Mouse (Mus musculus): Measurements from ENCODE around the gene Cerk. TPM values are rescaled to one million over a fixed set of nuclear protein-coding genes. Genes with fewer than 3 reads are reported as not detected.
"Not testable (repeated sequence)": the region's sequence is repeated elsewhere in the genome, so short reads cannot be mapped to it uniquely, and the experiment has no call there.

Gene Cerk
- total RNA-seq (2021): 10 to 100 TPM; 55.1 to 58.1 TPM

DNA sequence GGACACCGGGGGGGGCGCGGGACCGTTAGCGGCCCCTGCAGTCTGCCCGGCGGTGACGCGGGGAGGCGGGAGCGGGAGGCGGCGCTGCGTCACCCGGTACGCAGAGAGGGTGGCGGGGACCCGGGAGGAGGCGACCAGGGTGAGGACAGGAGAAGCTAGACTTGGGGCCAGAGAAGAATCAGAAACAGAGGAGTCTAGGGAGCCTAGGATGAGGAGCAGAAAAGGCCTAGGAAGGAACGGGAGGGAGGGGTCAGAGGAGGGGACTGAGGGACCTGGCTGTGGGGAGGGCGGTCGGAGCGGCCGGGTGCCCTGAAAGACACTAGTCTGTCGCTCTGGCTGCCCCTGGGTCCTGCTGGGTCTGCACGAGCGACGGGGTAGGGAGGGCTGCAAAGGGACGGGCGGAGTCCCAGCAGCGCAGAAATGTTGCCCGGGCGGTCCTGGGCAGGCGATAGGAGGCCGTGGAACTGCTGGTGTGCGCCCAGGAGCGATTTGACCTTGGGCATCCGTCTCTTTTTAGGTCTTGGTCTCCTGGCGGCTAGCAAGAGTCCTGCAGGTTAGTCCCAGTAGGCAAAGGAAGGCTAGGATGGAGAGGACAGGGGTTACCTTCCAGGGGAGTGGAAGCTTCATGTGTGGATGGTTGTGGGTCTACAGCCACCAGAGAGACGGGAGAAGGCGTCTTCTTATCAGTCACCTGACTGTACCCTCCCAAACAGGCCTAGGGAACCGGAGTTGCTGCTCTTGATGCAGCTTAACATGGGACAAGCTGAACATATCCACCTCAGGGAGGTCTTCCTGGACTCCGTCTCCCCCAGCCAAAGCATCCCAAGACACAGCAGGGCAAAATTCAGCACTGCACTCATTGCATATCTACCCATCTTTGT, at the start of gene Cerk:
Gene Cerk (minus strand): TSS at position 453 of the 881 bp plus-strand sequence.
- DNase-seq (ENCODE audit: low spot score in 2 of 2): peak; percentile 88 to 89
- intact Hi-C loops (cut with DNase I): no loop called here

DNA sequence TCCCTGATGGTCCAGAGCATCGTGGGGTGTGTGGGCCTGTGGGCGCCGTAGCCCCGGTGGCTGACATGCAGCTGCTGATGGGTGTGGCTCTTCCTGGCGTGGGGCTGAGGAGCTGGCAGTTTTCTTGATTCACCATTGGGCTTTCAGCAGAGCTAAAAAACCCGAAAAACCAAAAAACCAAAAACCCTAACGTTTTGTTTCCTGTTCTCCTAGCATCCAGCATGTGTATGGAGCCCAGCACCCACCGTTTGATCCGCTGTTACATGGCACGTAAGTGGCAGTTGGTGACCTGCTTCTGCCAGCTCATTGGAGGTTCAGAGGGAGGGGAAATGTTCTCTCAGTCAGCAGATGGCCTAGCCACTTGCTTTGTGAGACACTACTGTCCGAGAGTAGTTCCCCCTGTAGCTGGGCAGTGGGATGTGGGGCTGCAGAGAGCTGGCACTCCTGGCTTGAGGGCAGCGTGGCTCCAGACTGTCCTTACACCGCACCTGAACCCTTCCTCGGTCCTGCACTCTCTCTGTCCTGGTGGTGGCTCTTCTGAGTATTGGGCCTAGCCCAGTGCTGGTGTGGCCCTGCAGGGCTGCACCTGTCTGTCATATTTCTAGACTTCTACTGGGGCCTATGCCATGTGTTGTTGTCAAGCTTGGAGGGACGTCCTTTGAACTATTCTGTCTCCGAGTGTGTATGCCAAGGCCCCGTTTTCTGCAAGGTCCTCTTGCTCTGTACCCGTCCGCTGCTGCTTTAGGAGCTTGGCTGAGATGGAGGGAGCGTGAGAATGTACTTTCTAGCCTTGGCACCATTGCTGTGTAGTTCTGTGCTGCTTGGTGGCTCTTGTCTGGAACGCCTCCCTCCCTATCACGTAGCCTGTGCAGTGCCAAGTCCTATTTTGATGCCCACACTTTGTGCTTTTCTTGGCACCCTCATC, 48.8 kb upstream of the Cerk start:
- intact Hi-C loops (cut with DNase I): no loop called here
- peak; percentile 68 to 76 for DNase-seq (ENCODE audit: low spot score in 2 of 2)

GRCm38 (mm10) chr15:86234001-86234400, 48.1 kb upstream of the Cerk start:
- no peak for DNase-seq (ENCODE audit: low spot score in 2 of 2)
- intact Hi-C loops (cut with DNase I): no loop called here

DNA sequence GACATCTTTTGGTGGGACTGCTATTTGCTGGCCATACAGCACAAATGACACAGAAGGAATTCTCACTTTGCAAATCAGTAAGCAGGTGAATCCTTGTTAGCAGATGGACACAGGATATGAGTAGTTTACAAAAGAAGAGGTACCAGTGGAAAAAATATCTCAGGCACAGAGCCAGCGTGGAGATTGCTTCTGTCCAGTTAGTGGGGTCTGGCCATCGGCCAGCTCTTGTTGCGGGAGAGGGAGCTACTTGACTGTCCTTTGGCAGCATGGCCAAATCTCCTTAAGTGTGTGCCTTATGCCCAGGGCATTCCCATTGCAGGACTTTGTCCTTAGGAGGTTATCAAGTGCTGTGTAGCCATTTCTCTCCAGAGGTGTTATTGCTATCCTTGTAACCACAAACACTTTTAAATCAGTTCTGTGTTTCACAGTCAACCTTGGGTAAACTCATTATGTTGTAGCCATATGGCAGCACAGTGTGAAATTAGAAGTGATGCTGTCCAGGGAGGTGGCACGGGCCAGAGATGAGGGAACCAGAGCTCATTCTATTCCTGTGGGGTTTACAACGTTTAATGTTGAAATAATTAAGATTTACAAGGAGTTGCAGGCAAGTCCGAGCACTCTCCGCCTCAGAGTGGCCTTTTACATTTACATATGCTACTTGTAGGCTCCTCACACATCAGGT, 46.0 kb upstream of the Cerk start:
- intact Hi-C loops (cut with DNase I): no loop called here
- DNase-seq (ENCODE audit: low spot score in 2 of 2): no peak

GRCm38 (mm10) chr15:86231170-86231569, 45.2 kb upstream of the Cerk start:
- DNase-seq (ENCODE audit: low spot score in 2 of 2): no peak
- intact Hi-C loops (cut with DNase I): no loop called here

- intact Hi-C loops (cut with DNase I): loop anchor here (5.0 kb wide), 2 partner anchors 47 to 72 kb away; no protein-coding TSS in a partner anchor
- no peak for DNase-seq (ENCODE audit: low spot score in 2 of 2)
These were observed 43.7 kb upstream of the Cerk start for GRCm38 (mm10) chr15:86229623-86230022.

GRCm38 (mm10) chr15:86229088-86229487, 43.1 kb upstream of the Cerk start:
- DNase-seq (ENCODE audit: low spot score in 2 of 2): no peak
- intact Hi-C loops (cut with DNase I): loop anchor here (5.0 kb wide), 2 partner anchors 47 to 72 kb away; no protein-coding TSS in a partner anchor

GRCm38 (mm10) chr15:86228186-86228585, 42.2 kb upstream of the Cerk start:
- no peak for DNase-seq (ENCODE audit: low spot score in 2 of 2)
- intact Hi-C loops (cut with DNase I): loop anchor here (5.0 kb wide), 2 partner anchors 46 to 71 kb away; no protein-coding TSS in a partner anchor

GRCm38 (mm10) chr15:86226968-86227367, 41.0 kb upstream of the Cerk start:
- intact Hi-C loops (cut with DNase I): loop anchor here (5.0 kb wide), 2 partner anchors 45 to 70 kb away; no protein-coding TSS in a partner anchor
- DNase-seq (ENCODE audit: low spot score in 2 of 2): no peak

DNA sequence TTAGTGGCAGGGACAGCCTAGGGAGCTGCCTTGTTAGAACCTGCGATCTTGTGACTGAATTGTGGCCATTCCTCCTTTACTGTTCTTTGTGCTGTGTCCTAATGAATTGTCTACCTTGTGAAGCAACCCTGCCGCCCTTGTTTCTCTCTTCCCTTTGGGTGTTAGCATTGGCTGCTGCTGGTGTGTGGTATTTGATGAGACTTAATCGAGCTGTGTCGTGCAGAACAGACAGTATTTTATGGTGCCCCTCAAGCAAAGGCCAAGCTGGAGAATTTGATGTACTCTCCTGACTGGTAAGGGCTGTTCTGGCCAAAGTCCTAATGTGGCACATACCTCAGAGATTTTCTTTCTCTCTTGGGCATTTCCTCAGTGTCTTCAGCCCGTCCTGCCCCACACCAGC, 40.3 kb upstream of the Cerk start:
- intact Hi-C loops (cut with DNase I): loop anchor here (5.0 kb wide), 2 partner anchors 44 to 69 kb away; no protein-coding TSS in a partner anchor
- no peak for DNase-seq (ENCODE audit: low spot score in 2 of 2)

DNA sequence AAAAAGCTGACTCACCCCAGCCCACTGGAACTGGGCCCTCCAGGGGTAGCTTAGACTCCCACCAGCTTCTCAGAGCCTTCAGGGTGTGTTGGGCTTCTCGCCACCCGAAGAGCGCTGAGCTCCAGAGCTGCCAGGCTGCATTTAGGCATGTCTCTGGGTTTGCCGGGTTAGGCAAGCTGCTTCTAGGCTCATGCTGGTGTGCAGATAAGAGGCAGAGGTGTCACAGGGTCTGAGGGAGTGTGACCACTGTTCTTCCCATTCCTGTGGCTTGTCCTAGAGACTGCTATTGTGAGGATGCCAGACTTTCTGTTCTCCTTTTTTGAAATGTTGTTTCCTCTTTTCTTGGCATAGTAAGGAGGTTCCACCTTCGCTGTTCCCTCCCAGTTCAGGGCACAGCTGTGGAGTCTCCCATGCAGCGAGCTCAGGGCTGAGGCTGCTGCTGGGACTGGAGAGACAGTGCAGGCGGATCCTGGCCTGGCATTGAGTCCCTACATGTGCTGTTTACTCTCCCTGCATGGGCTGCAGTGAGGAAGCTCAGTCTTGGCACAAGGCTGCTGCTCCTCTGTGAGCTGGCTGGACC, 39.1 kb upstream of the Cerk start:
- intact Hi-C loops (cut with DNase I): loop anchor here (5.0 kb wide), 2 partner anchors 43 to 68 kb away; no protein-coding TSS in a partner anchor
- peak; percentile 64 to 73 for DNase-seq (ENCODE audit: low spot score in 2 of 2)

DNA sequence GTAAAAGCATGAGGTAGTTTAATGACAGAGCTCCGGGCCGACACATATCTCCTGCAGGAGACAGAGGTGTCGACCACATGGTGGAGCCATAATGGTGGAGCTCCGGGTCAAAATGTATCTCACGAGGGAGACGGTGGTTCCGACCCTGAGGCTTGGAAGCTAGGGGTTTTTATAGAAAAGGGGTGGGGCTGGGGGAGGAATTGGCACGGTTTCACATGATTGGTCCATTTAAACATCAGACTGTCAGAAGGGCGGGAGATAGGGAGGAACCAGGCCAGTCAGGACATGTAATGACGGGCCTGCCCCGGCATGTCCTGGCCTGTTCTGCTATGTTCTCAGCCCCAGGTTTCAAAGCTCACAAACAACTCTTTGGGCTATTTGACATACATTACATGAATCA, 36.0 kb upstream of the Cerk start:
- intact Hi-C loops (cut with DNase I); DNase-seq (ENCODE audit: low spot score in 2 of 2): not testable (repeated sequence)

DNA sequence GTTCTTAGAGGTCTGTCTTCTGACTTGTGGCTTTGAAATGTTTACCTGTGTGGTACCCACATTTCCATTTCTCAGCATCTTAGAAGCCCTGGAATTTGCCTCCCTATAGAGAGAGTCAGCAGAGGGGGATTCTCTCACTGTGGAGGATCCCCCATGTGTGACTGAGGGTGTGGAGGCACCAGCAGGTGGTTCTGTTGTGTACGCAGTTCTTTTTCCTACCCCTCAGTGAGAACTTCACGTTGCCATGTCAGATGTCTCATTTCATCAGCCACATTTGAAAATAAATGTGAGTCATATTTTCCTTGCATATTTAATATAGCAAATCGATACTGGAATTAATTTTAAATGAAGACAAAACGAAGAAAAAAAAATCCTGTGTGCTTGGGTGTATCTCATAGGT, 35.4 kb upstream of the Cerk start:
- intact Hi-C loops (cut with DNase I): no loop called here
- no peak for DNase-seq (ENCODE audit: low spot score in 2 of 2)

GRCm38 (mm10) chr15:86220715-86221114, 34.8 kb upstream of the Cerk start:
- intact Hi-C loops (cut with DNase I): no loop called here

DNA sequence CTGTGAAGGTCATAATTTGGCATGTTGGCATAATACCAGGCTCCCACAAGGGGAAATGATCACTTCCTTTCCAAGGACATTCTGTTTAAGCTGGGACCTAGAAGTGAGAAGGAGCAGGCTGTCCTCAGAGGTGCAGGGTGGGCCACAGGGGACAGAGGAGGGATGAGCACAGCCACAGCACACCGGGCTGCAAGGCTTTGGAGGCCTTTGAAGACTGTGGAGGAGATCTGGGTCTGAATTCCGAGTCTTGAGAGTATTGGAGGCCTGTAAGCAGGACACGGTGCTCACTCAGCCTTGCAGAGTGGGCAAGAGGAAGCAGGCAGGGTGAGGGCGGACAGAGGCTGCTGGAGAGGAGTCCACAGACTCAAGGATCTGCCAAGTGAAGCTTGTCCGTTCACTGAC, 34.3 kb upstream of the Cerk start:
- intact Hi-C loops (cut with DNase I): no loop called here
- no peak for DNase-seq (ENCODE audit: low spot score in 2 of 2)

More at GRCm38 (mm10) chr15:86220715-86221114, 34.8 kb upstream of the Cerk start:
- no peak for DNase-seq (ENCODE audit: low spot score in 2 of 2)

GRCm38 (mm10) chr15:86219534-86220228, 33.7 kb upstream of the Cerk start:
- intact Hi-C loops (cut with DNase I): loop anchor here (10.0 kb wide), 1 partner anchor 165 kb away; the partner anchor contains the start of gene Gramd4
- peak in 1 of 2 experiments; percentile 32 for DNase-seq (ENCODE audit: low spot score in 2 of 2)

- intact Hi-C loops (cut with DNase I): loop anchor here (10.0 kb wide), 1 partner anchor 162 kb away; the partner anchor contains the start of gene Gramd4
- DNase-seq (ENCODE audit: low spot score in 2 of 2): not testable (repeated sequence)
These were observed 30.7 kb upstream of the Cerk start for GRCm38 (mm10) chr15:86216641-86217040.

- no peak for DNase-seq (ENCODE audit: low spot score in 2 of 2)
- intact Hi-C loops (cut with DNase I): loop anchor here (5.0 to 10.0 kb wide), 3 partner anchors 42 to 160 kb away; partner anchors contain the start of gene Gramd4
These were observed 28.7 kb upstream of the Cerk start for GRCm38 (mm10) chr15:86214549-86215201.

Measured in left cerebral cortex, postnatal 36 days (tissue).